Mouse (Mus musculus) neural tube, embryonic 13.5 days (tissue): Measurements from ENCODE around the gene Cerk. TPM values are rescaled to one million over a fixed set of nuclear protein-coding genes. Genes with fewer than 3 reads are reported as not detected.
"Not testable (repeated sequence)": the region's sequence is repeated elsewhere in the genome, so short reads cannot be mapped to it uniquely, and the experiment has no call there.

ENCODE experiments used
- ATAC-seq: fragments of 200-750 bp; cut with Nextera tagmentation; 2 replicates; pipeline ENCODE4 v1.8.0; 2017; ENCODE audit warnings: low read depth, mild to moderate bottlenecking, moderate TSS enrichment, moderate library complexity
- H3K27ac ChIP-seq: fragments of 300-500 bp; sonication (generic); replicated peaks from 2 replicates; pipeline ENCODE4 v1.5.1; 2015; ENCODE audit warnings: moderate library complexity, mild to moderate bottlenecking, inconsistent platforms
- H3K27me3 ChIP-seq: fragments of 300-500 bp; sonication (generic); 2 replicates; pipeline ENCODE4 v1.6.1; 2015; ENCODE audit warnings: mild to moderate bottlenecking, inconsistent platforms
- H3K36me3 ChIP-seq: fragments of 300-500 bp; sonication (generic); 2 replicates; pipeline ENCODE4 v1.6.1; 2015; ENCODE audit warnings: mild to moderate bottlenecking, inconsistent platforms
- H3K4me1 ChIP-seq: fragments of 300-500 bp; sonication (generic); replicated peaks from 2 replicates; pipeline ENCODE4 v1.6.1; 2015; ENCODE audit warnings: inconsistent platforms
- H3K4me2 ChIP-seq: fragments of 300-500 bp; sonication (generic); 2 replicates; pipeline ENCODE4 v1.6.1; 2015; ENCODE audit warnings: inconsistent platforms, mild to moderate bottlenecking, moderate library complexity
- H3K4me3 ChIP-seq: fragments of 300-500 bp; sonication (generic); 2 replicates; pipeline ENCODE4 v1.5.1; 2015; ENCODE audit warnings: mild to moderate bottlenecking, inconsistent platforms
- H3K9ac ChIP-seq: fragments of 300-500 bp; sonication (generic); 2 replicates; pipeline ENCODE4 v1.6.1; 2015; ENCODE audit warnings: moderate library complexity, mild to moderate bottlenecking, inconsistent platforms
- H3K9me3 ChIP-seq: fragments of 300-500 bp; sonication (generic); 2 replicates; pipeline ENCODE4 v1.6.1; 2016; ENCODE audit warnings: inconsistent platforms
- WGBS: fragments of 180-500 bp; shearing (Covaris S2); methylation state at CpG from one replicate; pipeline ENCODE4 v1.1.7; 2015; 5-methylcytosine and 5-hydroxymethylcytosine counted together
- polyA plus RNA-seq: library from polyadenylated mRNA; unstranded; fragments of >200 nt; fragmentation: Nextera tagmentation; extraction: Ambion mirVana; gene quantifications from 2 replicates; pipeline ENCODE4 v1.2.1, GENCODE M21; 2015

Cerk gene
- polyA plus RNA-seq, 1 experiment from 2014 or later, result 30.4 TPM

DNA sequence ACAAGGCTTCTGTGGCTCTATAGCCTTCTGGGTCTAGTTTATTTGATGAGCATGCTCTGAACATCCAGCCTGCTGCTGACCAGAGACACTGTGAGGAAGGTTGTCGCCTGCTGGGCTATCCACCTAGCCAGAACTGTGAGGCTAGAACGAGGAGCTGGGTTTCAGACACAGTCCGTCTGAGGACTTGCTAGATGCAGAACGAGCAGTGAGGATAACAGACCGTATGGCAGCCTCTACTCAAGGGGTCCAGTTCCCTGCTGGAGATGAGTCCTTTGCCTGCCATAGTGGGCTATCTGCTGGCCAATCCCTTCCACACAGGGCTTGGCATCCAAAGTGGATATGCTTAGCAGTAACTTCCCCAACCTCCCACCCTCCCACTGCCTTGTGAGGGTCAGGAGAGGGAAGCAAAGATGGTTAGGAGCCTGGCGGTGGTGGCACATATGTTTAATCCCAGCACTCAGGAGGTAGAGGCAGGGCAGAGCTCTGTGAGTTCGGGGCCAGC is 17.4 kb upstream of the Cerk start:
- H3K4me3 ChIP-seq, result no peak overlapping the region
- whole genome bisulfite sequencing, result 82% methylated on average over 7 of the region's 7 CpGs
- no peaks in the 10 kb centered on the region for H3K27me3 ChIP-seq
- H3K9ac ChIP-seq, result no peak overlapping the region
- no peaks in the 10 kb centered on the region for H3K9me3 ChIP-seq
- H3K4me1 ChIP-seq, result peaks cover 14% of the 10 kb centered on the region
- no peak overlapping the region for H3K27ac ChIP-seq
- ATAC-seq, result no peak
- no peak overlapping the region for H3K4me2 ChIP-seq
- no peaks in the 10 kb centered on the region for H3K36me3 ChIP-seq

DNA sequence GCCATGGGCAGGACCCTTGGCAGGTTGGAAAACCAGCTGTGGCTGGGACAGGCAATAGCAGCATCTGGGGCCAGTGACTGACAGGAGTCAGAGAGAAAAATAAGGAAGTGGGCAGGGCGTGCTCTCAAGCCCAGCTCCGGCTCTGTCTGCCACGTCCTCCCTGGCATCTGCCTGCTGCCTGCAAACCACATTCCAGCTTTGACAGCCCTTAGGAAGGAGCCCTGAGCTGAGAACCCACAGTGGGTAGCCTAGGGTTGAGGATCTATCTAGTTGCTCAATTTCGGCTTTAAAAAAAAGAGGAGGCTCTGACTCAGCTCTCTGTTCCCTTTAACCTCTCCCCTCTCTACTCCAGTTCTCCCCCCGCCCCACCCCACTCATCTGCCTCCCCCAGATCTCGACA is 16.7 kb upstream of the Cerk start:
- Histone ChIP-seq H3K4me3 (no peak overlapping the region), H3K27me3 (no peaks in the 10 kb centered on the region), H3K4me1 (peaks cover 14% of the 10 kb centered on the region), H3K4me2 (no peak overlapping the region), H3K9me3 (no peaks in the 10 kb centered on the region), H3K9ac (no peak overlapping the region), H3K36me3 (no peaks in the 10 kb centered on the region), H3K27ac (no peak overlapping the region)
- ATAC-seq, result no peak
- 53% methylated on average over 6 of the region's 6 CpGs for WGBS

GRCm38 (mm10) chr15:86201696-86202330 is 15.9 kb upstream of the Cerk start:
- 51% methylated on average over 9 of the region's 9 CpGs for WGBS

DNA sequence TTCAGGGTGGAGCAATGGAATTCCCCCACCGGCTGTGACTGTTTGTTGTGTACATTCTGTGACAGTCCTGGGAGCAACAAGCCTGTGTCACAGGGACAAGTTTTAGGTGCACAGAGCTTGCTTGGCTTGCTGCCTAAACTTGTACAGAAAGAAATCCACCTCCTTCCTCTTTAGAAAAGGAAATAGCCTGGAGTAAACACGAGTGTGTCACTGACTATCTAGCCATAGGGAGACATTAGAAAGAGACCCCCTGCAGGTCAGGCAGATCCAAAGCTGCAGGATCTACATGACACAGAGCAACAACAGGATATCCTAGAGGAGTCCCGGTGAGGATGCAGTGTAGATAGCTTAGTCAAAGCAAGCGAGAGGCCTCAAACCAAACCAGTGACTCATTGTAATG is 15.2 kb upstream of the Cerk start:
- no peak for ATAC-seq
- Histone ChIP-seq H3K27ac (no peak overlapping the region), H3K9me3 (no peaks in the 10 kb centered on the region), H3K4me2 (no peak overlapping the region), H3K4me1 (peaks cover 14% of the 10 kb centered on the region), H3K9ac (no peak overlapping the region), H3K36me3 (no peaks in the 10 kb centered on the region), H3K4me3 (no peak overlapping the region), H3K27me3 (no peaks in the 10 kb centered on the region)
- 42% methylated on average over 4 of the region's 4 CpGs for WGBS

More at GRCm38 (mm10) chr15:86201696-86202330, 15.9 kb upstream of the Cerk start:
- Histone ChIP-seq H3K27me3 (no peaks in the 10 kb centered on the region), H3K4me1 (peaks cover 14% of the 10 kb centered on the region), H3K9ac (peak overlapping the region; percentile 3; the same call in 1 of the 2 replicates), H3K4me3 (no peak overlapping the region), H3K27ac (no peak overlapping the region), H3K36me3 (no peaks in the 10 kb centered on the region), H3K9me3 (no peaks in the 10 kb centered on the region), H3K4me2 (no peak overlapping the region)
- no peak for ATAC-seq

DNA sequence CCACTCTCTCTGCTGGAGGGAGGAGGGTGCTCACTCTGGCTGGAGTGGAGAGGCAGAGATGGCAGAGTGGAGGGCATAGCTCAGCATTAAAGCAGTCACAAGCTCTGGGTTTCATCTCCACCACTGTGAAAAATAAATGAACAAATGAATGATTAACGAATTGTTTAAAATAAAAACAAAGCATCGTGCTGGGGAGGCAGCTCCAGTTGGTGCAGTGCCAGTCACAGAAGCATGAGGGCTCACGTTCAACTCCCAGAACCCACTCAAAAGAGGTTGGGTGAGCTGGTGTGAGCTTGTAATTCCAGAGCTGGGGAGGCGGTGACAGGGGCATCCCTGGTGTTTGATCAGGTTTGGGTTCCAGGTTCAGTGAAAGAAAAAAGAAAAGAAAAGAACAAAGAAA is 14.2 kb upstream of the Cerk start:
- H3K27ac ChIP-seq, result no peak overlapping the region
- no peak overlapping the region for H3K9ac ChIP-seq
- no peak overlapping the region for H3K4me3 ChIP-seq
- H3K4me1 ChIP-seq, result peaks cover 14% of the 10 kb centered on the region
- ATAC-seq, result no peak
- no peak overlapping the region for H3K4me2 ChIP-seq
- no peaks in the 10 kb centered on the region for H3K27me3 ChIP-seq
- WGBS, result 57% methylated on average over 4 of the region's 4 CpGs
- no peaks in the 10 kb centered on the region for H3K36me3 ChIP-seq
- no peaks in the 10 kb centered on the region for H3K9me3 ChIP-seq

DNA sequence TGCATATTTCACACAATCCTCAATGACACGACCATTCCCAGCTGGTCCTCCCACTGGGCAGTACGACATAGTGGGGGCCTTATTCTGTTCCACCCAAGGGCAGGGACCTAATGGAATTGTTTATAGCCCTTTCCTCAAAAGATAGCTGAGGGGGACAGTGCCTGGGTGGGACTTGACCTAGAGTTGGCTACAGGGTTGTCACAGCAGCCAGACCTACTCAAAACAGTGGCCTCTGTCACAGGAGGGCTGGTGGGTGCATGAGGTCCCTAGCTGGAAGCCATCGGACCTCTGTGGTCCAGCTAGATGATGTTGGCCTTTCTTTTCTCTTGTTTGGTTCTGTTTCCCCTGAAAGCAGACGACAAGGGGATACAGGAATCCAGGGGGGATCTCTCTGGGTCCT is 13.5 kb upstream of the Cerk start:
- 73% methylated on average over 4 of the region's 4 CpGs for WGBS
- no peak overlapping the region for H3K9ac ChIP-seq
- H3K36me3 ChIP-seq, result no peaks in the 10 kb centered on the region
- H3K4me1 ChIP-seq, result peaks cover 14% of the 10 kb centered on the region
- no peak overlapping the region for H3K4me2 ChIP-seq
- ATAC-seq, result no peak
- H3K27me3 ChIP-seq, result no peaks in the 10 kb centered on the region
- no peak overlapping the region for H3K4me3 ChIP-seq
- H3K27ac ChIP-seq, result no peak overlapping the region
- H3K9me3 ChIP-seq, result no peaks in the 10 kb centered on the region

DNA sequence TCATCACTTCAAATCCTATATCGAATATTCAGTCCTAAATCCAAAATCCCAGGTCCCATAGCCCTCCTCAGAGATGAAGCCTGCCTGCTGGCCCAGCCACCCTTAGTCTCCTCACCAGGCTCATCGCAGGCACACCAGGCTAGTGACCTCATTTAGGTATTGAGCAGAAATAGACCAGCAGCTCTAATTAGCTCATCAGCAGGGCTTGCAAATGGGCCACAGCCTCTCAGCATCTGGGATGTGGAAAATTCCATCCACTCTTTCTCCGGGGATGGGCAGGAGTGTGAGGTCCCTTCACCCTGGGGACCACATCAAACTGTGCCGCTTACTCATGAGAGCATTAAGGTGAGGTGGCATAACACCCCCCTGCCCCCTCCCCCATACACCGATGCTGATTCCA is 13.1 kb upstream of the Cerk start:
- Histone ChIP-seq H3K9ac (no peak overlapping the region), H3K4me2 (no peak overlapping the region), H3K36me3 (no peaks in the 10 kb centered on the region), H3K4me1 (peaks cover 14% of the 10 kb centered on the region), H3K27ac (no peak overlapping the region), H3K4me3 (no peak overlapping the region), H3K27me3 (no peaks in the 10 kb centered on the region), H3K9me3 (no peaks in the 10 kb centered on the region)
- ATAC-seq, result no peak
- 81% methylated on average over 5 of the region's 5 CpGs for WGBS

- H3K4me3 ChIP-seq, H3K27ac ChIP-seq, H3K4me2 ChIP-seq, H3K9ac ChIP-seq, H3K27me3 ChIP-seq, H3K4me1 ChIP-seq, H3K9me3 ChIP-seq, H3K36me3 ChIP-seq: not testable (repeated sequence)
- ATAC-seq, result peak; percentile 79
- 74% methylated on average over 55 of the region's 55 CpGs for WGBS
These were observed 8.9 kb upstream of the Cerk start for GRCm38 (mm10) chr15:86194676-86195453.

- Histone ChIP-seq H3K4me2 (no peak overlapping the region), H3K4me3 (no peak overlapping the region), H3K36me3 (no peaks in the 10 kb centered on the region), H3K27ac (no peak overlapping the region), H3K9me3 (no peaks in the 10 kb centered on the region), H3K4me1 (peaks cover 19% of the 10 kb centered on the region), H3K9ac (no peak overlapping the region), H3K27me3 (no peaks in the 10 kb centered on the region)
- ATAC-seq, result no peak
- 76% methylated on average over 3 of the region's 3 CpGs for WGBS
These were observed 6.0 kb upstream of the Cerk start for GRCm38 (mm10) chr15:86191933-86192332.

DNA sequence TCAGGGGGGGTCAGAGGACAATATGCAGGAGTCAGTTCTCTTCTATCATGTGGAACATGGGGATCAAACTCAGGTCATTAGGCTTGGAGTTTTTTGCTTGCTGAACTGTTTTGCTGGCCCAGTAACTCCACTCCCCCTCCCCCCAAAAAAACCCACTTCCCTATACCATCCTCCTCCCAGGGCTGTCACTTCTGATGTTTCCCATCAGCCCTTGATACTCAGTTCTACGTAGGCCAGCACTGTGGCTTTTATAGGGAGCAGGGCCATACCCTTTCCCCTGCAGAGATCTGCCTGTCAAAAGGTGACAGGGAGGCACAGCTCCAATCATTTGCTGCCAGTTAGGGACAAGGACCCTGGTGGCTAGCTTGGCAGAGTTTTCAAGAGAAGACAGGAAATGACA is 5.6 kb upstream of the Cerk start:
- peaks cover 23% of the 10 kb centered on the region for H3K4me1 ChIP-seq
- ATAC-seq, result no peak
- H3K9me3 ChIP-seq, result no peaks in the 10 kb centered on the region
- 84% methylated on average over 1 of the region's 1 CpGs for WGBS
- H3K36me3 ChIP-seq, result no peaks in the 10 kb centered on the region
- H3K9ac ChIP-seq, result no peak overlapping the region
- no peak overlapping the region for H3K27ac ChIP-seq
- no peak overlapping the region for H3K4me3 ChIP-seq
- H3K4me2 ChIP-seq, result no peak overlapping the region
- H3K27me3 ChIP-seq, result no peaks in the 10 kb centered on the region

- H3K27ac ChIP-seq, result no peak overlapping the region
- H3K9ac ChIP-seq, result no peak overlapping the region
- peaks cover 31% of the 10 kb centered on the region for H3K4me1 ChIP-seq
- no peaks in the 10 kb centered on the region for H3K9me3 ChIP-seq
- H3K4me3 ChIP-seq, result no peak overlapping the region
- no peak overlapping the region for H3K4me2 ChIP-seq
- no peaks in the 10 kb centered on the region for H3K36me3 ChIP-seq
- WGBS, result 79% methylated on average over 3 of the region's 3 CpGs
- ATAC-seq, result no peak
- H3K27me3 ChIP-seq, result no peaks in the 10 kb centered on the region
These were observed 4.4 kb upstream of the Cerk start for GRCm38 (mm10) chr15:86190387-86190786.

- Histone ChIP-seq H3K9me3 (no peaks in the 10 kb centered on the region), H3K36me3 (no peaks in the 10 kb centered on the region), H3K9ac (0 out of 2 replicates have a peak overlapping the region, but pooled peaks have one; percentile 5), H3K4me1 (peaks cover 40% of the 10 kb centered on the region), H3K4me2 (no peak overlapping the region), H3K4me3 (no peak overlapping the region), H3K27me3 (no peaks in the 10 kb centered on the region), H3K27ac (peak overlapping the region; percentile 83)
- no peak for ATAC-seq
- 34% methylated on average over 10 of the region's 10 CpGs for WGBS
These were observed 3.0 kb upstream of the Cerk start for GRCm38 (mm10) chr15:86188746-86189470.
